Mouse (Mus musculus): ENCODE results near the gene Zkscan1.
"Not testable (repeated sequence)": the region's sequence is repeated elsewhere in the genome, so short reads cannot be mapped to it uniquely, and the experiment has no call there.

Gene Zkscan1

GRCm38 (mm10) chr5:138084996-138085395 is at the start of gene Zkscan1:
Zkscan1 (plus strand) TSS chr5:138085084.
- peak; percentile 87 for DNase-seq (ENCODE audit: low spot score)

- not testable (repeated sequence) for DNase-seq (ENCODE audit: low spot score)
Measured at GRCm38 (mm10) chr5:138052894-138053293, 32.0 kb upstream of the Zkscan1 start, which contains the start of gene Smok3c. Smok3c (plus strand) TSS chr5:138053194.

- no peak for DNase-seq (ENCODE audit: low spot score)
Measured at GRCm38 (mm10) chr5:138073803-138074202, 11.1 kb upstream of the Zkscan1 start.

- no peak for DNase-seq (ENCODE audit: low spot score)
Measured at GRCm38 (mm10) chr5:138075684-138076083, 9.2 kb upstream of the Zkscan1 start.

- no peak for DNase-seq (ENCODE audit: low spot score)
Measured at GRCm38 (mm10) chr5:138076148-138076547, 8.7 kb upstream of the Zkscan1 start.

GRCm38 (mm10) chr5:138080456-138080855 is 4.4 kb upstream of the Zkscan1 start:
- DNase-seq (ENCODE audit: low spot score): no peak

- DNase-seq (ENCODE audit: low spot score): no peak
Measured at GRCm38 (mm10) chr5:138081446-138081845, 3.4 kb upstream of the Zkscan1 start.

GRCm38 (mm10) chr5:138083318-138083900 is 1.5 kb upstream of the Zkscan1 start:
- DNase-seq (ENCODE audit: low spot score): no peak

GRCm38 (mm10) chr5:138083936-138084335 is 948 bp upstream of the Zkscan1 start:
- DNase-seq (ENCODE audit: low spot score): no peak

GRCm38 (mm10) chr5:138084507-138084906 is 377 bp upstream of the Zkscan1 start:
- peak; percentile 7 for DNase-seq (ENCODE audit: low spot score)

- DNase-seq (ENCODE audit: low spot score): peak; percentile 52
Measured at GRCm38 (mm10) chr5:138085421-138085911, 582 bp downstream of the Zkscan1 start.

GRCm38 (mm10) chr5:138086842-138087241 is 2.0 kb downstream of the Zkscan1 start:
- no peak for DNase-seq (ENCODE audit: low spot score)

GRCm38 (mm10) chr5:138088366-138088765 is 3.5 kb downstream of the Zkscan1 start:
- DNase-seq (ENCODE audit: low spot score): no peak

GRCm38 (mm10) chr5:138089108-138089551 is 4.2 kb downstream of the Zkscan1 start:
- no peak for DNase-seq (ENCODE audit: low spot score)

GRCm38 (mm10) chr5:138090271-138090670 is 5.4 kb downstream of the Zkscan1 start:
- DNase-seq (ENCODE audit: low spot score): no peak

- DNase-seq (ENCODE audit: low spot score): no peak
Measured at GRCm38 (mm10) chr5:138090737-138091136, 5.9 kb downstream of the Zkscan1 start.

- DNase-seq (ENCODE audit: low spot score): no peak
Measured at GRCm38 (mm10) chr5:138092771-138093170, 7.9 kb downstream of the Zkscan1 start.

GRCm38 (mm10) chr5:138094474-138094873 is 9.6 kb downstream of the Zkscan1 start:
- DNase-seq (ENCODE audit: low spot score): no peak

- DNase-seq (ENCODE audit: low spot score): no peak
Measured at GRCm38 (mm10) chr5:138104976-138105375, 20.1 kb downstream of the Zkscan1 start.

- no peak for DNase-seq (ENCODE audit: low spot score)
Measured at GRCm38 (mm10) chr5:138107130-138107529, 22.2 kb downstream of the Zkscan1 start.

- DNase-seq (ENCODE audit: low spot score): not testable (repeated sequence)
Measured at GRCm38 (mm10) chr5:138109847-138110396, 25.0 kb downstream of the Zkscan1 start.

GRCm38 (mm10) chr5:138116255-138117198 is 31.6 kb downstream of the Zkscan1 start, which contains the start of gene Zscan21:
Zscan21 (plus strand) TSS chr5:138116903.
- peak; percentile 91 for DNase-seq (ENCODE audit: low spot score)

Measured in retina, embryonic 14.5 days (tissue).